Mouse (Mus musculus): Measurements from ENCODE around the gene Wnt10b. TPM values are rescaled to one million over a fixed set of nuclear protein-coding genes. Genes with fewer than 3 reads are reported as not detected.

Wnt10b gene
- total RNA-seq, 4 experiments from 2014 or later: 0.16 to 0.44 (median 0.26) TPM; not detected in 1

- no peak for DNase-seq (ENCODE audit: low spot score)
These were observed 19.0 kb upstream of the Wnt10b start for GRCm38 (mm10) chr15:98796803-98797595.

GRCm38 (mm10) chr15:98793141-98793698, 15.3 kb upstream of the Wnt10b start:
- no peak for DNase-seq (ENCODE audit: low spot score)

- DNase-seq (ENCODE audit: low spot score): no peak
These were observed 14.5 kb upstream of the Wnt10b start for GRCm38 (mm10) chr15:98792233-98793020.

GRCm38 (mm10) chr15:98791771-98792170, 13.8 kb upstream of the Wnt10b start:
- no peak for DNase-seq (ENCODE audit: low spot score)

GRCm38 (mm10) chr15:98791221-98791620, 13.3 kb upstream of the Wnt10b start:
- DNase-seq (ENCODE audit: low spot score): no peak

GRCm38 (mm10) chr15:98790761-98791160, 12.8 kb upstream of the Wnt10b start:
- no peak for DNase-seq (ENCODE audit: low spot score)

GRCm38 (mm10) chr15:98789661-98790535, 11.9 kb upstream of the Wnt10b start, which contains the start of gene Wnt1:
TSS of gene Wnt1 (plus strand) at chr15:98789857.
- DNase-seq (ENCODE audit: low spot score): peak; percentile 21

- DNase-seq (ENCODE audit: low spot score): no peak
These were observed 11.2 kb upstream of the Wnt10b start for GRCm38 (mm10) chr15:98788972-98789660.

GRCm38 (mm10) chr15:98787930-98788329, 10.0 kb upstream of the Wnt10b start:
- no peak for DNase-seq (ENCODE audit: low spot score)

- DNase-seq (ENCODE audit: low spot score): no peak
These were observed 7.8 kb upstream of the Wnt10b start for GRCm38 (mm10) chr15:98785744-98786143.

GRCm38 (mm10) chr15:98781166-98781565, 3.2 kb upstream of the Wnt10b start:
- DNase-seq (ENCODE audit: low spot score): no peak

- DNase-seq (ENCODE audit: low spot score): peak; percentile 40
These were observed 2.6 kb upstream of the Wnt10b start for GRCm38 (mm10) chr15:98780573-98780972.

- no peak for DNase-seq (ENCODE audit: low spot score)
These were observed 2.1 kb upstream of the Wnt10b start for GRCm38 (mm10) chr15:98780075-98780474.

- no peak for DNase-seq (ENCODE audit: low spot score)
These were observed 856 bp upstream of the Wnt10b start for GRCm38 (mm10) chr15:98778806-98779205.

GRCm38 (mm10) chr15:98778191-98778770, 331 bp upstream of the Wnt10b start:
- no peak for DNase-seq (ENCODE audit: low spot score)

- DNase-seq (ENCODE audit: low spot score): no peak
These were observed 839 bp downstream of the Wnt10b start for GRCm38 (mm10) chr15:98777005-98777616.

- DNase-seq (ENCODE audit: low spot score): no peak
These were observed 1.5 kb downstream of the Wnt10b start for GRCm38 (mm10) chr15:98776280-98777004.

- no peak for DNase-seq (ENCODE audit: low spot score)
These were observed 2.4 kb downstream of the Wnt10b start for GRCm38 (mm10) chr15:98775533-98775932.

GRCm38 (mm10) chr15:98774096-98774495, 3.9 kb downstream of the Wnt10b start:
- no peak for DNase-seq (ENCODE audit: low spot score)

Data from heart, adult 8-10 months (tissue).